Mouse (Mus musculus) kidney, adult 10 weeks (tissue): ENCODE data around the gene Ccdc87. TPM values are rescaled to one million over a fixed set of nuclear protein-coding genes. Genes with fewer than 3 reads are reported as not detected.

Experiments
- polyA plus RNA-seq: library from polyadenylated mRNA; stranded (reverse); fragments of 350-450 nt; fragmentation: Illumina TruSeq; extraction: RNeasy Lipid Tissue Mini Kit (QIAGEN cat#74804); gene quantifications from one replicate; pipeline ENCODE4 v1.2.3, GENCODE M21; 2014; ENCODE audit warnings: low read depth, low replicate concordance

Ccdc87 gene
- 0.12 TPM for polyA plus RNA-seq

GRCm38 (mm10) chr19:4839149-4839548, at the start of gene Ccdc87, which contains the start of gene Ccs:
TSS of gene Ccdc87 (plus strand) at chr19:4839366.
TSS of gene Ccs (minus strand) at chr19:4839332.

DNA sequence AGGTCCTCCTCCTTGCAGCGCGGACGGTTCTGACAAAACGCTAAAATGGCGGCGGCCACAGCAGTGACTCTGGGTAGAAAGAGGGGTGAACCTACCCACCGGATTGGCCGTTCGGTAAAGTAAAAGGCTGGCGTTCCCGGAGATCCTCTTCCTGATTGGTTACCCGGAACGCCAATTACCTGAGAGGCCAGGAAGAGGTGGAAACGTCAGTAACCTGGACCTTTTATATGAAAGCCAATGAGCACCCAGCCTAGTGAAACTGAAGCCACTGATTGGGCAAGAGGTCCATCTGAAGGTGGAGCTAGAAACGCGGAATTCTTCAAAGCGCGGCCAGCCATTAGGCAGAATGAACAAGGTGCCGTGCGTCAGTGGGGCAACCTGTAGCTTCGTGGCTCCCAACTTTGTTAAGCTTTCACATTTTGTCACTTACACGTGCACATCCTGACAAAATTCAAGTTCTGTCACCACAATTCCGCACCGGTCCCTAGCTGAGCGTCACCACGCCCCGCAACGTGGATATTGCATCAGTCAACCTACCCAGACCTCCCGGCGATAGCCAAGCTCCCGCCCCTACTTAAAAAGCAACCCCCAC, 45.2 kb upstream of the Ccdc87 start, which contains the start of gene Rbm4:
TSS of gene Rbm4 (minus strand) at position 71 of the 592 bp plus-strand sequence.

GRCm38 (mm10) chr19:4811063-4811908, 27.9 kb upstream of the Ccdc87 start, which contains the start of the genes Gm21992 and Rbm14:
TSS of gene Gm21992 (minus strand) at chr19:4811612.
TSS of gene Rbm14 (minus strand) at chr19:4811634.

GRCm38 (mm10) chr19:4854552-4855469, 15.6 kb downstream of the Ccdc87 start, which contains the start of gene Ctsf:
TSS of gene Ctsf (plus strand) at chr19:4855130.

DNA sequence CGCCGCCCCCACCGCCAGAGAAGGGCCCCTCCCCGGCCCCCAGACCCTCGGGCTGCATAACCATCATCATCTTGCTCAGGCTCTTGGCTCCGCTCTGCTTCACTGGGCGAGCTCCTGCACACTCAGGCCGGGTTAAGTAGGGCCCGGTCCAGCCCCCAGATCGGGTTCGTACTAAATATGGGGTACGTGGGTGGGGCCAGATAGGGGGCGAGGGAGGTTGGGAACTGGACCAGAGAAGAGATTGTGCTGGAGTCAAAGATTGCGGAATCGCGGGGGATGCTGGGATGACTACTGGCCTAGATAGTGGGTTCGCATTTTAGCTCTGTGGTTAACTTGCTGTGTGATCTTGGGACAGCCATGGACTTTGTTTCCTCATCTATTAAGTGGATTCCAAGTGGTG, 38.6 kb downstream of the Ccdc87 start, which contains the start of gene Actn3:
TSS of gene Actn3 (minus strand) at position 125 of the 400 bp plus-strand sequence.

GRCm38 (mm10) chr19:4878405-4879323, 39.5 kb downstream of the Ccdc87 start, which contains the start of gene Zdhhc24:
TSS of gene Zdhhc24 (plus strand) at chr19:4878668.

Other genes starting within 250 kb of the Ccdc87 start
- not detected for gene Lrfn4, start 223.7 kb upstream of the Ccdc87 start, polyA plus RNA-seq
- gene Rce1, start 213.7 kb upstream of the Ccdc87 start, polyA plus RNA-seq: 1.6 TPM
- gene Gm960, start 140.7 kb upstream of the Ccdc87 start, polyA plus RNA-seq: 0.28 TPM
- 1.0 TPM for gene Sptbn2, start 128.2 kb upstream of the Ccdc87 start, polyA plus RNA-seq
- 14.6 TPM for gene Rbm4b, start 82.9 kb upstream of the Ccdc87 start, polyA plus RNA-seq
- 8.5 TPM for gene Rbm4, start 45.5 kb upstream of the Ccdc87 start, polyA plus RNA-seq
- 15.8 TPM for gene Gm21992, start 27.8 kb upstream of the Ccdc87 start, polyA plus RNA-seq
- 5.0 TPM for gene Rbm14, start 27.7 kb upstream of the Ccdc87 start, polyA plus RNA-seq
- gene Ccs, start within 50 bp of the Ccdc87 start, polyA plus RNA-seq: 1.3 TPM
- 29.8 TPM for gene Ctsf, start 15.8 kb downstream of the Ccdc87 start, polyA plus RNA-seq
- gene Actn3, start 38.5 kb downstream of the Ccdc87 start, polyA plus RNA-seq: not detected
- gene Zdhhc24, start 39.3 kb downstream of the Ccdc87 start, polyA plus RNA-seq: 18.3 TPM
- gene Bbs1, start 67.3 kb downstream of the Ccdc87 start, polyA plus RNA-seq: 6.8 TPM
- 1.1 TPM for gene Dpp3, start 88.9 kb downstream of the Ccdc87 start, polyA plus RNA-seq
- 0.44 TPM for gene Peli3, start 103.8 kb downstream of the Ccdc87 start, polyA plus RNA-seq
- gene Mrpl11, start 122.8 kb downstream of the Ccdc87 start, polyA plus RNA-seq: 20.5 TPM
- gene Npas4, start 150.9 kb downstream of the Ccdc87 start, polyA plus RNA-seq: not detected
- not detected for gene Slc29a2, start 184.5 kb downstream of the Ccdc87 start, polyA plus RNA-seq
- 26.8 TPM for gene B4gat1, start 199.5 kb downstream of the Ccdc87 start, polyA plus RNA-seq
- 0.85 TPM for gene AC124502.3, start 199.5 kb downstream of the Ccdc87 start, polyA plus RNA-seq
- gene Brms1, start 202.0 kb downstream of the Ccdc87 start, polyA plus RNA-seq: not detected
- 0.16 TPM for gene Rin1, start 211.1 kb downstream of the Ccdc87 start, polyA plus RNA-seq
- gene Cd248, start 228.7 kb downstream of the Ccdc87 start, polyA plus RNA-seq: 0.20 TPM
- not detected for gene Tmem151a, start 246.2 kb downstream of the Ccdc87 start, polyA plus RNA-seq
- 28.2 TPM for gene Yif1a, start 249.2 kb downstream of the Ccdc87 start, polyA plus RNA-seq